Mouse (Mus musculus) C2C12 (cell line): ENCODE data around the gene Psmb1.

Source experiments
- CEBPB ChIP-seq: IDR thresholded peaks from one replicate; pipeline ENCODE4 v1.6.1; 2011; ENCODE audit warnings: low read depth, mild to moderate bottlenecking, control low read depth, moderate library complexity
- CTCF ChIP-seq: IDR thresholded peaks from one replicate; pipeline ENCODE4 v1.5.1; 2011; ENCODE audit not compliant: control insufficient read depth, insufficient read depth, insufficient read length
- MAX ChIP-seq: IDR thresholded peaks from one replicate; pipeline ENCODE4 v1.6.1; 2011; ENCODE audit warnings: mild to moderate bottlenecking, control low read depth
- USF1 ChIP-seq: IDR thresholded peaks from one replicate; pipeline ENCODE4 v1.6.1; 2011; ENCODE audit warnings: low read depth, mild to moderate bottlenecking, control low read depth, moderate library complexity

DNA sequence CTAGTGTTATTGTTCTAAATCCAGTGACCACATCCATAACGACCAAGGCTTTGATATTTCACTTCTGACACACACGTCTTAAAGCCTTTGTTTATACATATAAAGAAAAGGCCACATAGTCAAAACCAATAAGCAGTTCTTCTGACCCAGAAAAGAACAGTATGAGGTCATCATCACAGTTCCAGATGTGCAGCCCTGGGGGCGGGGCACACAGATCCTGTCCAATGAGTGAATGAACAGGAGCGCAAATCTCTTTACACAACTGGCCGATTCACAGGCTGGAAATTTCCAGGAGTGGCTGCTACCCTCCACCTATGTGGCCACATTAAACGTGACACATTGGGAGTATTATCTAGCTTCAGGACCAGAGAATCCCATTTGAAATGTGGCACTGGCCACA, 70.1 kb downstream of the Psmb1 start:
- TF ChIP-seq CTCF = no peak
- no peak for TF ChIP-seq MAX
- TF ChIP-seq CEBPB = no peak
- TF ChIP-seq USF1 = no peak
